Mouse (Mus musculus) hindbrain, postnatal 0 days (tissue): ENCODE measurements around the gene Dnmbp. TPM values are rescaled to one million over a fixed set of nuclear protein-coding genes. Genes with fewer than 3 reads are reported as not detected.
A peak's percentile ranks its signal among the peaks of the same experiment; 100 is the strongest.

Experiments
- ATAC-seq: fragments of 200-750 bp; cut with Nextera tagmentation; 2 replicates; pipeline ENCODE4 v1.8.0; 2017; ENCODE audit warnings: mild to moderate bottlenecking, moderate TSS enrichment, moderate library complexity
- DNase-seq: peaks from one replicate; pipeline ENCODE4 v3.0.0-alpha.2; 2015; ENCODE audit warnings: low spot score
- H3K27ac ChIP-seq: fragments of 300-500 bp; sonication (generic); 2 replicates; pipeline ENCODE4 v1.5.1; 2014; ENCODE audit warnings: mild to moderate bottlenecking
- H3K27me3 ChIP-seq: fragments of 300-500 bp; sonication (generic); 2 replicates; pipeline ENCODE4 v1.6.1; 2014; ENCODE audit warnings: low read length, mixed read lengths; ENCODE audit not compliant: insufficient read depth
- H3K36me3 ChIP-seq: fragments of 300-500 bp; sonication (generic); 2 replicates; pipeline ENCODE4 v1.6.1; 2014; ENCODE audit warnings: low read length, mixed read lengths; ENCODE audit not compliant: insufficient read depth
- H3K4me1 ChIP-seq: fragments of 300-500 bp; sonication (generic); 2 replicates; pipeline ENCODE4 v1.6.1; 2014; ENCODE audit warnings: antibody characterized with exemption, low read length, mixed read lengths; ENCODE audit not compliant: insufficient read depth
- H3K4me2 ChIP-seq: fragments of 300-500 bp; sonication (generic); 2 replicates; pipeline ENCODE4 v1.6.1; 2014; ENCODE audit warnings: low read depth, mild to moderate bottlenecking, low read length, moderate library complexity, mixed read lengths
- H3K4me3 ChIP-seq: fragments of 300-500 bp; sonication (generic); 2 replicates; pipeline ENCODE4 v1.5.1; 2014; ENCODE audit warnings: low read length
- H3K9ac ChIP-seq: fragments of 300-500 bp; sonication (generic); replicated peaks from 2 replicates; pipeline ENCODE4 v1.6.1; 2014; ENCODE audit warnings: mild to moderate bottlenecking, low read length, moderate library complexity, mixed read lengths
- H3K9me3 ChIP-seq: fragments of 300-500 bp; sonication (generic); 2 replicates; pipeline ENCODE4 v1.6.1; 2016; ENCODE audit warnings: low read length, mixed read lengths
- CTCF ChIP-seq: IDR thresholded peaks from 2 replicates; pipeline ENCODE4 v1.5.1; 2016; ENCODE audit warnings: antibody characterized with exemption, control low read depth, low read depth
- WGBS: fragments of 180-500 bp; shearing (Covaris S2); extraction: QIAGEN DNeasy Blood & Tissue Kit; methylation state at CpG from one replicate; pipeline ENCODE4 v1.1.7; 2014; 5-methylcytosine and 5-hydroxymethylcytosine counted together
- polyA plus RNA-seq: library from polyadenylated mRNA; unstranded; fragments of >200 nt; fragmentation: Nextera tagmentation; extraction: Ambion mirVana; gene quantifications from 2 replicates; pipeline ENCODE4 v1.2.1, GENCODE M21; 2015
- total RNA-seq: library from RNA; depleted of rRNA; stranded (reverse); fragments of >200 nt; gene quantifications from 2 replicates; pipeline ENCODE4 v1.2.3, GENCODE M21; 2014

Gene Dnmbp
- total and polyA plus RNA-seq, 2 experiments from 2014 or later = 6.5 to 13.3 TPM

- DNase-seq (no peak), ATAC-seq (no peak)
- Histone ChIP-seq H3K9me3 (no peaks in the 10 kb centered on the region), H3K4me3 (no peak overlapping the region), H3K9ac (no peak overlapping the region), H3K36me3 (peaks cover 25% of the 10 kb centered on the region; the same call in 1 of the 2 replicates), H3K4me2 (no peak overlapping the region), H3K27ac (no peak overlapping the region), H3K27me3 (no peaks in the 10 kb centered on the region), H3K4me1 (no peaks in the 10 kb centered on the region; the same call in 1 of the 2 replicates)
- 92% methylated on average over 11 of the region's 11 CpGs for WGBS
- no peak for TF ChIP-seq CTCF
These were observed 65.6 kb downstream of the Dnmbp start for GRCm38 (mm10) chr19:43874351-43874750.

DNA sequence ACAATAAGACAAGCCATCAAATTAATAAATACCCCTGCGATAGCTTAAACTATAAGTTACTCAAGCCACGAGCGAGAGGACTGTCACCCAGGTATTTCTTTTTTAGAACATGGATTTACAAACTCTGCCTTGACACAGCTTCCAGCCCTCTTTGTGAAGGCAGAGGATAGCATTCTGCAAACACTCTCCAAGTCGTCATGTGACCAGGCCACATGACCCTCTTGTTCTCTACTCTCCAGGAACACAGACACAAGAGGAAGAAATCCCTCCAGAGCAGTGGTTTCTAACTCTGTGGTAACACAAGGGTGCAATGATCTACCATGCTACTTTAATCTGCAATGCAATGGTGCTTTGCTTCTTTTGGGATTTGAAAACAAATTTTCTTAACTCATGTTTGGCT is 69.6 kb downstream of the Dnmbp start:
- no peak overlapping the region for H3K4me3 ChIP-seq
- WGBS = 95% methylated on average over 4 of the region's 4 CpGs
- ATAC-seq (no peak), DNase-seq (no peak)
- no peaks in the 10 kb centered on the region for H3K4me1 ChIP-seq
- no peaks in the 10 kb centered on the region for H3K27me3 ChIP-seq
- H3K27ac ChIP-seq = no peak overlapping the region
- H3K9ac ChIP-seq = no peak overlapping the region
- no peaks in the 10 kb centered on the region for H3K9me3 ChIP-seq
- no peak for TF ChIP-seq CTCF
- peaks cover 54% of the 10 kb centered on the region for H3K36me3 ChIP-seq
- no peak overlapping the region for H3K4me2 ChIP-seq

GRCm38 (mm10) chr19:43857347-43857746 is 82.6 kb downstream of the Dnmbp start:
- WGBS = 86% methylated on average over 6 of the region's 6 CpGs
- no peak for DNase-seq

GRCm38 (mm10) chr19:43852837-43853545 is 87.0 kb downstream of the Dnmbp start:
- Histone ChIP-seq H3K9me3 (no peaks in the 10 kb centered on the region), H3K36me3 (peaks cover 57% of the 10 kb centered on the region), H3K4me2 (no peak overlapping the region), H3K9ac (no peak overlapping the region), H3K27ac (no peak overlapping the region), H3K4me3 (no peak overlapping the region), H3K4me1 (no peaks in the 10 kb centered on the region), H3K27me3 (no peaks in the 10 kb centered on the region)
- ATAC-seq = no peak
- TF ChIP-seq CTCF = peak; percentile 56
- DNase-seq = no peak
- 84% methylated on average over 7 of the region's 7 CpGs for WGBS

More at GRCm38 (mm10) chr19:43857347-43857746, 82.6 kb downstream of the Dnmbp start:
- Histone ChIP-seq H3K4me2 (no peak overlapping the region), H3K27me3 (no peaks in the 10 kb centered on the region), H3K36me3 (peaks cover 31% of the 10 kb centered on the region), H3K27ac (no peak overlapping the region), H3K4me1 (no peaks in the 10 kb centered on the region), H3K9me3 (0 out of 2 replicates have a peak, but pooled peaks cover 3% of the 10 kb centered on the region), H3K9ac (no peak overlapping the region), H3K4me3 (no peak overlapping the region)
- TF ChIP-seq CTCF = no peak
- ATAC-seq = no peak

- Histone ChIP-seq H3K9ac (no peak overlapping the region), H3K27me3 (no peaks in the 10 kb centered on the region), H3K4me3 (no peak overlapping the region), H3K4me2 (no peak overlapping the region), H3K4me1 (no peaks in the 10 kb centered on the region), H3K27ac (no peak overlapping the region), H3K9me3 (no peaks in the 10 kb centered on the region), H3K36me3 (peaks cover 66% of the 10 kb centered on the region)
- ATAC-seq = no peak
- 84% methylated on average over 21 of the region's 21 CpGs for WGBS
- no peak for TF ChIP-seq CTCF
- DNase-seq = no peak
These were observed 87.9 kb downstream of the Dnmbp start for GRCm38 (mm10) chr19:43851996-43852630.

DNA sequence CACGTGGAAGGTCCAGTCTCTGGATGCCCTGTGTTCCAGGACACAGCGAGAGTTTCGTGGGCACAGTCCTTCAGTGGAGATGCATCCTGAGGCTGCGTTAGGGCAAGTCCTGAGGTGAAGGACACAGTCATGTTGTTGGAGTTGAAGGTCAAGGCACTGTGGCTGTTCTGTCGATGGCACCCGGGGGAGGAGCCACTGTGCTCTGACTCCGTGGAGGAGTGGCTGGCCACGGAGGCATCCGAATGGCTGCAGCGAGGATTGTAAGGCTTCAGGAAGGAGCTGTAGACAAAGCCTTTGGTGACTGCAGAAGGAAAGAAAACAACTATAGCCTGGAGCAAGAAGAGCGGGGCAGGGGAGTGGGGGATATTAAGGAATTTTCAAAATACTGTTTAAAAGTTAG is 90.0 kb downstream of the Dnmbp start:
- WGBS = 89% methylated on average over 11 of the region's 11 CpGs
- Histone ChIP-seq H3K4me3 (no peak overlapping the region), H3K9ac (no peak overlapping the region), H3K4me1 (no peaks in the 10 kb centered on the region), H3K36me3 (peaks cover 63% of the 10 kb centered on the region), H3K27me3 (no peaks in the 10 kb centered on the region), H3K9me3 (no peaks in the 10 kb centered on the region), H3K4me2 (no peak overlapping the region), H3K27ac (no peak overlapping the region)
- no peak for TF ChIP-seq CTCF
- no peak for ATAC-seq
- no peak for DNase-seq

GRCm38 (mm10) chr19:43847966-43848365 is 92.0 kb downstream of the Dnmbp start:
- no peak for TF ChIP-seq CTCF
- H3K9me3 ChIP-seq = no peaks in the 10 kb centered on the region
- no peak for ATAC-seq
- no peaks in the 10 kb centered on the region for H3K27me3 ChIP-seq
- no peak overlapping the region for H3K4me3 ChIP-seq
- H3K4me2 ChIP-seq = no peak overlapping the region
- H3K9ac ChIP-seq = no peak overlapping the region
- 95% methylated on average over 15 of the region's 15 CpGs for WGBS
- DNase-seq = no peak
- H3K4me1 ChIP-seq = no peaks in the 10 kb centered on the region
- no peak overlapping the region for H3K27ac ChIP-seq
- peaks cover 46% of the 10 kb centered on the region for H3K36me3 ChIP-seq
